Mouse (Mus musculus): ENCODE results near the gene Dgkh. TPM values are rescaled to one million over a fixed set of nuclear protein-coding genes. Genes with fewer than 3 reads are reported as not detected.
"Not testable (repeated sequence)": the region's sequence is repeated elsewhere in the genome, so short reads cannot be mapped to it uniquely, and the experiment has no call there.

Dgkh gene
- total RNA-seq, 2 experiments from 2014 or later: 10.5 to 12.3 TPM

- peak; percentile 70 to 73 for DNase-seq
- intact Hi-C loops (cut with DNase I): no loop called here
These were observed 7.9 kb downstream of the Dgkh start for GRCm38 (mm10) chr14:78724414-78725306.

GRCm38 (mm10) chr14:78723655-78724054 lies 8.9 kb downstream of the Dgkh start:
- intact Hi-C loops (cut with DNase I); DNase-seq: not testable (repeated sequence)

DNA sequence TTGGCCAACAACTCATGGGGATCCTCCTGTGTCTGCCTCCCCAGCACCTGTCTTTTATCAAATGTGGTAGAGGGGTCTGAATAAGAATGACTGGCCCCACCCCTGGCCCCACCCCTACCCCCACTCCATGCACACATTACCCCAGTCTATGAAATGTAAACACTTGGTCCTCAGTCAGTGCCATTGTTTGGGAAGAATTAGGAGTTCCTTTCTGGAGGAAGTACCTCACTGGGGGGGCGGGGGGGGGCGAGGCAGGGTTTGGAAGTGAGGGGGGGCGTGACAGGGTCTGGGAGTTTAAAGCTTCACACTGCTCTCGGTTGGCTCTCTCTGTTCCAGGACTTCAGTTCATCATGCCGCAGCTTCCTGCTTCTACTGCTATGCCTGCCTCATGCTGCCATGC lies 10.5 kb downstream of the Dgkh start:
- intact Hi-C loops (cut with DNase I): no loop called here
- no peak for DNase-seq

- intact Hi-C loops (cut with DNase I): no loop called here
- no peak for DNase-seq
These were observed 16.5 kb downstream of the Dgkh start for GRCm38 (mm10) chr14:78716035-78716434.

- DNase-seq: peak in 1 of 2 experiments; percentile 14
- intact Hi-C loops (cut with DNase I): no loop called here
These were observed 19.9 kb downstream of the Dgkh start for GRCm38 (mm10) chr14:78712565-78713148.

GRCm38 (mm10) chr14:78710647-78711046 lies 21.9 kb downstream of the Dgkh start:
- intact Hi-C loops (cut with DNase I): no loop called here
- DNase-seq: no peak

- intact Hi-C loops (cut with DNase I): no loop called here
- DNase-seq: no peak
These were observed 27.0 kb downstream of the Dgkh start for GRCm38 (mm10) chr14:78705616-78706015.

DNA sequence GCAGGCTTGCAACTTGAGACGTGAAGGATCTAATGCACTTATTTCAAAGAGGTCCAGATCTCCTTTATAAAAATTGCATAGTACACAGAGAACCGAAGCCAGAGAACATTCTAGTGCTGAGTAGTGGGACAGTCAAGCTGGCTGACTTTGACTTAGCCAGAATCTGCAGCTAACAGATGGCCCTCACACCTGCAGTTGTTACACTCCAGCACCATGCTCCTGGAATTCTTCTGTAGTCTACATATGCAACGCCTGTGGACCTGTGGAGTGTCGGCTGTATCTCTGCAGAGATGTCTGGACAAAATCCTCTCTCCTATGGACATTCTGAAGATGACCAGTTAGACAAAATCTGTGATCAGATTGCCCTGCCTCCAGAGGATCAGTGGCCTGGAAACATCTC lies 28.6 kb downstream of the Dgkh start:
- intact Hi-C loops (cut with DNase I): no loop called here
- no peak for DNase-seq

- DNase-seq: no peak
- intact Hi-C loops (cut with DNase I): no loop called here
These were observed 29.2 kb downstream of the Dgkh start for GRCm38 (mm10) chr14:78703361-78703760.

DNA sequence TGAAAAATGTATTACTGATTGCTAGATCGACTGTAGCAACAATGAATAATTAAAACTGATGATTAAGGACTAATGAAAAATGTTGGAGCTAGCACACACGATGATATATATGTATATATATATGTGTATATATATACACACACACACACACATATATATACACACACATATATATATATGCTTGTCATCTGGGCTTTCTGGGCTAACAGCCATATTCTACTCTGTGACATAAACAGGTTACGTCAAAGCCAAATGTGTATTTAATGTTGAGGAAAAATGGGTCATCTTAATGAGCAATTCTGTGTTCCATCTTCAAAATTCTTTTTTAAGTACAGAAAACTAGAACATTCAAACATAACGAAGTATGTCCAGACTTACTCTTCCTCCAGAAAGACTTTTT lies 30.5 kb downstream of the Dgkh start:
- DNase-seq: no peak
- intact Hi-C loops (cut with DNase I): no loop called here

DNA sequence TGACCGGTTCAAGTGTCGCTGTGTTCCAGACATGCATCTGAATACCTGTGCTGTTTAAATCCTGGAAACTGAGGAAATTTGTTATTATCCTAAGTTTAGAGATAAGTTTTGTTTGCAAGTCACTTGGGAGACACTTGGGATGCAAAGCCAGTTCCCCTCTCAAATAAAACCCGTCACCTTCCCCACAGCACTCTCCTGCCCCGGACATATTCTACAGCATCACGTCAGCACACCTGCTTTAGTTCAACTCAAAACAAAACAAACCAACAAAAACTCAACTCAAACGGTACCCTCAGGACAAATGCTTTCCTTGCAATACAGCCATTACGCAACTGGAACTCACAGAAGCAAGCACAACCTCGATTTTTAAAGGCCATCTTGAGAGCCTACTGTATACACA lies 31.1 kb downstream of the Dgkh start:
- intact Hi-C loops (cut with DNase I): no loop called here
- no peak for DNase-seq

DNA sequence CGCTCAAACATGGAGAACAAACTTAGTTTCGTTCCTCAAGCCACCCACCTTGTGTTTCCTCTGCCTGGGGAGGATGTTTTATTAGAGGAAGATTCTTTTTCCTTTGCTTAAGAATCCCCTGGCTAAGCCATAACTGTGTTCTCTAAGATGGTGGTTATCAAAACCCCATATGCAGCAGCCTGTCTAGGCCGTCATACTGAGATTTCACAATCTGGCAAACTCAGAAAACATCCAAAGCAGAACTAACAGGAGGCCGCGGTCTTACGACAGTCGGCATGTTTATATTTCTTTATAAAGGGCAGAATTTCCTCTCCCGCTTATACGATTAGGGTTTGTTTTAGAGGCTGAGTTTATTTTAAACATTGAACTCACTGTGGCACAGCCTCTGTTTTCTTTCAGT lies 31.5 kb downstream of the Dgkh start:
- intact Hi-C loops (cut with DNase I): no loop called here
- DNase-seq: no peak

DNA sequence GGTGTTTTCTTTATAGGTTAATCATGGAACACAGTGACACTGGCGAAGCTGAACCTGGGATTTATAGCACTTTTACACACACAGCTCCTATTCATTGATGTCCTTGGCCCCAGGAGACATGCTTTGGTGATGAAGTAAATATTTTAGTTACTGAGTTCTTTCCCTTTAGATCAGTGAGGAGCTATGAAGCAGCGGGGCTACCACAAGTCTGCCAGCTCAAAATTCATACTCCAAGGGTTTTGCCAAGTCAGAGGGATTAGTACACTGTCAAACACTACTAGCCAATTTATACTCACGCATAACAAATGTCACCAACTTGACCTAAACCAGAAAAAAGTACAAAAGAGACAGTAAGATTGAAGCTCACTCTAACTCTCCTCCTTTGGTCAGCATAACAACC lies 32.9 kb downstream of the Dgkh start:
- DNase-seq: no peak
- intact Hi-C loops (cut with DNase I): no loop called here

- no peak for DNase-seq
- intact Hi-C loops (cut with DNase I): no loop called here
These were observed 33.4 kb downstream of the Dgkh start for GRCm38 (mm10) chr14:78699196-78699595.

GRCm38 (mm10) chr14:78694121-78694520 lies 38.5 kb downstream of the Dgkh start:
- intact Hi-C loops (cut with DNase I): no loop called here
- no peak for DNase-seq

DNA sequence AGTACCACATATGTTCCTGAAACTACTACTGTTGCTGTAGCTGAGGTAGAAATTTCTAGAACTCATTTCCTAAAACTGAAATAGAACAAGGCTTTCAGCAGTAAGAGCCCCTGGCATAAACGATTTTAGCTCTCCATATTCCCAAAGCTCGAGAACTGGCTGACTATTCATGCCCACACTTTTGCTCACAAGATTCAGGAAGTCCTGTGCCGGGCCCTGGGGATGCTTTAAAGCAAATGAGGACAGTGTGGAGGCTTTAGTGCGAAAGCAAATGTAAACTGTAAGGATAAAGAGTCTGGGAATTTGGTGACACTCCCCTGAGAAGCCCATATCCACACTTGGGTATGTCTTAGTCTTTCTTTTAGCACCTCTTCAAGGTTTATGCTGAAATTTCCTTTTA lies 40.0 kb downstream of the Dgkh start:
- no peak for DNase-seq
- intact Hi-C loops (cut with DNase I): no loop called here

DNA sequence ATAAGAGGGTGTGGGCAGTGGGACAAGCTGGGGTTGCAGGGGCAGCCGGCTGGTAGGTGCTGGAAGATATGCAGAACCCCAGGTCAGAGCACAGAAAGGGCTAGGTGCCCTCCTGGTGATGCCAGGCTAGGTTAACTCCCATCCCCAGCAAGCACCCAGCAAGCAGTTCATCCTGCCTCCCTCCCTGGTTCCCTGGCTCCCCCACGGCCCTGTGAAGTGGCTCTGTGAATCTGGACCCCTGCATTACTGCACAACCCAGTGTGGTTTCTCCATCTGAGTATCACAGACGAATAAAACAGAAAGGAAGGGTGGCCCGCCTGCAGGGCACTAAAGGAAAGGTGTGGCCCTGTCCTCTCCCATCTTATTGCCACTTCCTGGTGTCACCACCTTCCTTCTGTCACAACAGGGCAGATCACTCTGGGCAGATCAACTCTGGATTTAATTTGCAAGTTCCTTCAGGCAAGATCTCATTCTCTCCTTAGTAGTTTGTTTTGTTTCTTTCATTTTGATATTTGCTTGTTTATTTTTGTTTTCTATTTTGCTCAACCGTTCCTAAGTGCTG lies 40.6 kb downstream of the Dgkh start:
- intact Hi-C loops (cut with DNase I): no loop called here
- DNase-seq: no peak

DNA sequence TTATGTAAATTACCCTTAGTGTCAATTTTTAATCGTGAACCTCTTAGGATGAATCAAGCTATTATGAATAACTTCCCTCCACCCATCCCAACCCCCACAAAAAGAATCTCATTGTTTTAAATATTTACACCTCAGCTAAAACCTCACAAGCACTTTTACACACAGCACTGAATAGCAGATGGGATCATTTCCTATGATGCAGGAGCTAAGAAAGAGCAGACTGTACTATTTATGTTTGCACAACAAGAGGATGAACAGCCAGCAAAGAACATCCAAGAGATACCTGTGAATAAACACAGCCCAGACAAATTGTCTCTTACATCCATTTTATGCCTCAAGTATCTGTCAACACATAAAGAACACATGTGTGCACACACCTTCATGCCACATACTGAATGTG lies 41.7 kb downstream of the Dgkh start:
- intact Hi-C loops (cut with DNase I): no loop called here
- DNase-seq: no peak

DNA sequence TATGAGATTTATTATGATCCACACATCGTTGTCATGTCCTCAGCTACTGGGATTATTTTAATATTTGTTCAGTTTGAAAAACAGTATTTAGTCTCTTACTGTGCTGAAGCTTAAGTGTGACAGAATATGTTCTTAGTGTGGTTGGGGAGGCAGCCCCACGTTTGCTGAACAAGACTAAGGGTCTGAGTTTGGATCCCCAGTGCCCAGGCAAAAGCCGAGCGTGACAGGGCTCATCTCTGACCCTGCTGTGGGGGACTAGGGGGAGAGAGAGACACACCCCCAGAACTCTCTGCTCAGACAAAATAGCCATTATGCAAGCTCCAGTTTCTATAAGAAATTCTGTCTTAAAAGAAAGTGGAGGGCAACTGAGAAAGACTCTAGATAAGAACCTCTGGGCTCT lies 42.2 kb downstream of the Dgkh start:
- no peak for DNase-seq
- intact Hi-C loops (cut with DNase I): no loop called here

DNA sequence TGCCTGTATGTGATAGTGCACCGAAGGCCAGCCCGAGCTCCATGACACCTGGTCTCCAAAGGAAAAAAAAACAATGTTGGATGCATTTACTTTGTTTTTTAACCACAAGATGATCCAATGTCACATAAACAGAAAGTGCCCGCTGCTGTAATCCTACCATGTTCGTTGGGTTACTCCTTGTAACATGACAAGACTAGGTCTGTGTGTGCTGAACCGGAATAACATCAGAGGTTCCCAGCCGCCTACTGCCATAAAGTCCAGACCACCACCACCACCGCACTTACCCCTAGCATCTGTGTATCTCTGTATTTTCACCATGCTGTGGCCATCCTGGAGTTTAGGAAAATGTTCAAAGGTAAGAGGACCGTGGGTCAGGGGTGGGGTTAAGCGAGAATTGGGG lies 42.6 kb downstream of the Dgkh start:
- DNase-seq: no peak
- intact Hi-C loops (cut with DNase I): no loop called here

DNA sequence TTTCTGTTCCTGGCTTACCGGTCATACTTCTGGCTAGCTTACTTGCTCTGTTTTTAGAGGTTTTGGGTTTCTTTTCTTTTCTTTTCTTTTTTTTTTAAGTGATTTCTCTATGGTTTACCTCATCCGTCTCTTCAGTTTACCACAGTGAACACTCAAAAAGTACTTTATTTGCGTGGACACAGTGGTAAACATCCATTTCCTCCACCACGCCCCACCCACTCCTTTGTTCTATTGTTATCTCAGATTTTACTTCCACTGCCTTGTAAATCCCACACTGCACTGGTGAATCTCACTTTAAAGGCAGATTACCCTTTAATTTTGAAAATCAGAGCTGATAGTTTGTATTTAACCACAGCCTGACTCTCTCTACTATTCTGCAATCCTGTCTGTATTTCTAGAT lies 44.9 kb downstream of the Dgkh start:
- intact Hi-C loops (cut with DNase I): no loop called here
- DNase-seq: no peak

- intact Hi-C loops (cut with DNase I): no loop called here
These were observed 45.9 kb downstream of the Dgkh start for GRCm38 (mm10) chr14:78686701-78687100.

More at GRCm38 (mm10) chr14:78686701-78687100, 45.9 kb downstream of the Dgkh start:
- DNase-seq: no peak

All from heart, postnatal 14 days (tissue).